Mouse (Mus musculus) CD4-positive naive resting alpha-beta T cell, adult 57 days (primary cell): ENCODE measurements around the gene Prss23. TPM values are rescaled to one million over a fixed set of nuclear protein-coding genes. Genes with fewer than 3 reads are reported as not detected.

Source experiments
- total RNA-seq: library from RNA; stranded (reverse); gene quantifications from one replicate; pipeline ENCODE4 v1.2.4, GENCODE M21; 2023

Prss23 gene
- total RNA-seq: 0.92 TPM

GRCm38 (mm10) chr7:89526731-89527429, at the start of gene Prss23:
Gene Prss23 (minus strand): TSS chr7:89527187.

Other genes starting within 250 kb of the Prss23 start
- gene Tmem135, start 123.0 kb downstream of the Prss23 start, total RNA-seq: 44.3 TPM
- gene Fzd4, start 122.8 kb downstream of the Prss23 start, total RNA-seq: 0.38 TPM
- 0.18 TPM for gene Me3, start 105.2 kb upstream of the Prss23 start, total RNA-seq